Mouse (Mus musculus) CD4-positive, CD25-positive, alpha-beta regulatory T cell, adult 4 months (primary cell): ENCODE measurements at regions not wholly inside any gene's neighbourhood (a gene's known extent, or its start where the extent isn't known, plus 50 kb on each side); places are given as distances from the start of the nearest gene placed in this dataset.
"Not testable (repeated sequence)": the region's sequence is repeated elsewhere in the genome, so short reads cannot be mapped to it uniquely, and the experiment has no call there.

Experiments used
- ATAC-seq: one replicate; pipeline ENCODE4 v1.8.0; 2017

DNA sequence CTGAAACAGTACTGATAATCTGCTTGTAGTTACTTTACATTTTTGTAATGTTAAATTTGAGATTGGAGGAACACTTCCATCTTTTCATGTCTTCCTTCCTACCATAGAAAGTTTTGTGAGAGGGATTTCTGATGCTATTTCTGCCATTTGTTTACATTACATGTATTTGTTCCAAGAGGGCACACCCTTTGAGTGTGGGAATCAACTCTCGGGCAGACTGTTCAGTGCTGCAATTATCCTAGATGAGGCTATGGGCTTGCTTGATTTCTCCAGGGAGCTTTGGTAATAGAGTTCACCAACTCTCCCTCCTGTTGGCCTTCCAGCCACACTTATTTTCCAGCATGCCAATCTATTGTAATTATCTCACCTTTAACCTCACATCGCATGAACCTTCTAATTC lies 52.4 kb downstream of the Gm13691 start:
- ATAC-seq = no peak

DNA sequence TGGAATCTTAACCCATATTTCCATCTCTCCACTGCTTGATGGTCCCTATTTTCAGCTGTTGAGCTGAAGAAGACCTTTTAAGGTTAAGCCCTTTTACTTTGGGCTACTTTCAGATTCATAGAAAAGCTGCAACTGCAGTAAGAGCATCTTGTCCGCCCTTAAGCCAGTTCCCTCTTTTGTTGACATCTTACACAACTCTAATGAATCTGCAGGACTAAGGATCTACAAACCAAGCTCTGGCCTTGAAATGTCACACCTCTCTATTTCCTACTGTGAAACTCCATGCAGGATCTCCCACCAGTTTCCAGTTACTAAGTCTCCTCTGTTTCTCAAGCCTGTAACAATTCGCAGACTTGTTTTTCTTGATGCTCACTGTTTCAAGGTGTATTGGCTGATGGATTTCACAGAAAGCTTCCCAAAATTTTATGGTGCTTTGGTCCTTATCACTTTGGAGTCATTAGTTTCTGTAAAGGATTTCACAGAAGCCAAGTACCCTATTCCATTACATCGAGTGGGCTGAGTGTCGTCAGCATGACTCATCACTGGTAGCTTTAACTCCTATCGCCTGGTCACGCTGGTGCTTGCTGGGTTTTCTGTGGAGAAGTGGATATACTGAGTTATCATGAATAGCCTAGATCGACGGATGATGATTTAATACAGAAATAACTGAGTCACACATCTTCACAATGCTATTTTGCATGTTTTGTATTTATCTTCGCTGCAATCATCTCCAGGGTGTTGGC lies 58.2 kb downstream of the Gm13691 start:
- no peak for ATAC-seq

DNA sequence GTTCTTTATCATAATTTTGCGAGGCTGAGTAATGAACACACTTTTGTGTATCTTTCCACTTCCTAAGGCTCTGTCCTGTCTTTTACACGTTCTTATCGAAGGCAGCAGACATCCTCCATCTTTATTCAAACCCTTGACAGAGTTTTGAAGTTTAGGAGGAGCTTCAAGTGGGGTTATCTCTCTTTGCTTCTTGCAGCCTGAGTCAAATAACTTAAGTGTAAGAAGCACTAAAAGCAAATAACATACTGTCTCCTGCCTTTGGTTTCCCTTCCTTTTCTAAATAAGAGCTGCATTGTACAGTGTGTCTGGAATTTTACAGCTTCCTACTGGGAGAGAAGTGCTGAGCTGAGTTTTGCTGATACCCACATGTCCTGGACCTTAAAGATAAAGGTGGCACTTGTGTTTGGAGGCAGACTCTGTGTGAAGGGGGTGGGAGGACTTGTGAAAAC lies 61.6 kb downstream of the Gm13691 start:
- ATAC-seq = no peak

DNA sequence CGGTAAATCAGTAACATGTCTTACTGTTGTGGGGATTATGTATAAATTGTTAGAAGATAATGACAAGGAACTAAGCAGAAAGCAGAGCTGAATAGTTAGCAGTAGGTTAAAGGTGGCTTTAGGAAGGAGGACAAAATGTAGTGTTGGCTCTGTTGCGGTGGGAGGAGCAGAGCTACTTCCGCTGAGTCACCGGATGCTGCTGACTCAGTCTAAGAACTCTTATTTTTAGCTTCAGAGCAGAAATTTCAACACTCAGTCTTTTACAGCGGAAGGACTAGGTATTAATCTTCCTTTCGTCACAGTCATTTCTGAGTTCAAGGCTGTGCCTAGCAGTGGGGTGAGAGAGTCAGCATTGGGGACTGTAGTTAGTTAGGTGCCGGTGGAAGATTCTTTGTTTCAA lies 68.9 kb downstream of the Gm13691 start:
- peak; percentile 100 for ATAC-seq

DNA sequence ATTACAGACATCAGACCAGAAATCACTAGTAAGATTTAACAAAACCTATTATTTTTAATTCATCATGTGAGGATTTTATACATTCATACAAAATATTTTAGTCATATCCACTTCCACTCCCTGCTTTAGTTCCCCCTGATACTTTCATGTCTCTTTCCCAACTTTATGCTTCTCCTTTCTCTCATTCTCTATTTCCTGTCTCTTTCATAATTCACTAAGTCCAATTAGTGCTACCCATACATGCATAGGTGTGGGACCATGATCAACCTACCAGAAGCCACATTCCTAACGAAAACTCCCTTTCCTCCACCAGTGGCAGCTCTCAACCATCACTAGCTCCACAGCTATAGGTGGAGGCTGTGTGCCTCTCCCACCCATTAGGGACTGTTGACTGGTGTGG lies 70.9 kb downstream of the Gm13691 start:
- no peak for ATAC-seq

DNA sequence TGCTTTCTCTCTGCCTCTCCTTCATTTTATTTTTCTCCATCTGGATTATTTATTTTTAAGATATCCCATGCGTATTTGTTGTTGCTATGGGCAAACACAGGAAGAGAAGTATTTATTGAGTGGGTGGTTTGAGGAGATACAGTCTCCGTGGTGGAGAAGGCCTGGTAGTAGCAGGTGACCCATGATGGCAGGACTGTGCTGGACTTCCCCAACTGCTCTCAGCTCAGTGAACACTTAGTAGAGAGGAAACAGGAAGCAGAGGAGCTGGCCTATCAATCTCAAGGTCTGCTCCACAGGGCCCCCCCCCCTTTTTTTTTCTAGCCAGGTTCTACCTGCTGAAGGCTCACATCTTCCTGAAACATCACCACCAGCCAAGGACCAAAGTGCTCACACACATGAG lies 74.0 kb downstream of the Gm13691 start:
- ATAC-seq = peak; percentile 48

DNA sequence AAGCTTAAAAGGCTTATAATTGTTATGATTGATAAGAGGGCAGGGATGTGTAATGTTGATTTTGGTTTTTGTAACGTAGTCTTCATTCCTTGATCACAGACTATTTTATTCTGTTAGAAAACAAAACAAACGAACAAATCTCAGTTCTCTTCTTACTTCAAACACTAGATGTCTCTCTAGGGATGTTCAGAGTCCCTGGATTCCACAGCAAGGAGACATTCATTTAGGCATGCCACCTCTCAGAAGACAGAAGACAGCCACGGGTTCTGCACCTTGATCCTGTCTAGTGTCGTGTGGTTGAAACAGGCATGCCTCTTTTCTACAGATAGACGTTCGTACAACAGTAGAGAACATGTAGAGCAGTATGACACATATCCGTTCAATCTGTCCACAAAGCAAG lies 74.7 kb downstream of the Gm13691 start:
- ATAC-seq = no peak

DNA sequence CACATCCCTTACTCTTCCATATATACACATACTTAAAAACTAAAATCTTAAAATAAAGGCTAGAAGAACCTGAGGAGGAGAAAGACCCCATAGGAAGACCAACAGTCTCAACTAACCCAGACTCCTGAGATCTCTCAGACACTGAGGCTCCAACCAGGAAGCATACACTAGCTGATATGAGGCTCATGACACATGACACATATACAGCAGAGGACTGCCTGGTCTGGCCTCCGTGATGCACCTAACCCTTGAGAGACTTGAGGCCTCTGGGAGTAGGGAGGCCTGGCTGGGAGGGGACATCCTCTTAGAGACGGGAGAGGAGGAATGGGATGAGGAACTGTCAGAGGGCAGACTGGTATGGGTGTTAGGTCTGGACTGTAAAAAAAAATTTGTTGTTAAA lies 75.4 kb downstream of the Gm13691 start:
- no peak for ATAC-seq

DNA sequence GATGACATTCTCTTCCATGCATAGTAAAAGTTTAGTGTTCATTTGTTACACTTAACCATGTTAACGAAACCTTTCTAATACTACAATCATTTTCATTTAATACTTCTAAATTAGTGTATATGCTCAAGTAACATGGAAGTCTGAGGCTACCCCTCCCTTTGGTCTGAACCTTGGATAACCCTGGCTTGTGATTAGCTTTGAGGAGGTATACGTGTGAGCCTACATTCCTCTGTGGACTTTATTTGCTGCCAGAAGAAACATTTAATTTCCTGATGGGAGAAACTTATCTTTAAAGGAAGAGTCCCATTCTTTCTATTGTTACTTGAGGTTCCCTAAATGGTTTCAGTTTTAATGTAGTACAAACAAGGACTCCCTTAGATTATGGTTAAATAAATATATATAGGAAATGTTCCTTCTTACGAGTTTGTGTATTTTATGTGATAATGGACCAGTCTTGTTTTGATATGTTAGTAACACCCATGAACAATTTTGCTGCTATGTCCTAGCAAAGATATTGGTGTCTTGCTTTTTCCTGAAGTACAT lies 75.9 kb downstream of the Gm13691 start:
- no peak for ATAC-seq

DNA sequence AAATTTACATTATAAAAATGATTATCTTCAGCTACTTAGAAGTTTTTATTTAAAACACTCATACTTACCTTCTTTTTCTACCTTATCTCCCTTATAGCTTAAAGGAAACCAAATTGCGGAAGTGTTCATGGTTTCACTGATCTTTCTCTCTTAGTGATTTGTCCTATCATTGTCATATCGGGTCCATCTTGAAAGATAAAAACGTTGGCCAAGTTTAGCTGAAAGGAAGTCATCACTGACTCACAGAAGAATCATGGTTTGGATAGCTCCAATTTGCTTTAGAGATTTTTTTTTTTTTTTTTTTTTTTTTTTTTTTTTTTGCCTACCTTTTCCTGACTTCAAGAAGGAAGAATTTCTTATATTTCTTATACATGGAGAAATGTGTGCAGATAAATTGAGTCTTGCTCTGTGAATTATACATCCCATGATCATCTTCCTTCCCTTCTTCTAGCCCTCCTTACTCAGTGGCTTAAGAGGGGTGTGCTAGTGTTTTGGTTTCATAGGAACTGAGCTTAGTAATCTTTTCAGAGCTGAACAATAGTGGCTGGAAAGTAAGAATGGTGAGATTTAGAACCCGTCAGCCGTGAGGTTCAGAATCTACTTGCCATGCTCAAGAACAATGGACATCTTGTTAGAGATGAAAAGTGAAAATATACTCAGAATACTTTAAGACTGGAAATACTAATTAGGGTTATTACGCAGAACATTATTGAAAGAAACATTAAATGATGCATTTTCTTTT lies 76.6 kb downstream of the Gm13691 start:
- ATAC-seq = no peak

DNA sequence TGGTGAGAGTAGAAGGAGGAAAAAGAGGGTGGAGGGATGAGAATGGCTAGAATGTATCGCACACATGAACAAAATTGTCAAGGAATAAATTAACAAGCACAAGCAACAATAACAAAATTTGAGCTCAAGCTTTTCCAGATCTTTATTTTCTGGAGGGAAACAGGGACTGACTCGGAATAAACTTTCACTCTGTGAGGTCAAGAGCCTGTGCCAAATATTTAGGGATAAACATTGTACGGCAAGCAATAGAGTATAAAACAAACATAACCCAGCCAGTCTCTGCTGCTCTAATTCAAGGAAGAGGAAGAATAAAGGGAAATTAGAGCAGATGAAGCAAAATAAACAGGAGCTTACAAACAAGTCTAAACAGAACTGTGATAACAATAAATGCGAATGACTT lies 78.3 kb downstream of the Gm13691 start:
- ATAC-seq = no peak

DNA sequence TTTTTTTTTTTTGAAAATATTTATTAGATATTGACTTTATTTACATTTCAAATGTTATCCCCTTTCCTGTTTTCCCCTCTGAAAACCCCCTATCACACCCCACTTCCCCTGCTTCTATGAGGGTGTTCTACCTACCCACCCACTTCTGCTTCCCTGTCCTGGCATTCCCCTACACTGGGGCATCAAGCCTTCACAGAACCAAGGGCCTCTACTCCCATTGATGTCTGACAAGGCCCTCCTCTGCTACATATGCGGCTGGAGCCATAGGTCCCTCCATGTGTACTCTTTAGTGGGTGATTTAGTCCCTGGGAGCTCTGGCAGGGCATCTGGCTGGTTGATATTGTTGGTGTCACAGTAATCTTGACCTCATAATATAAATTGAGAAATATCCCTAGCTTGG lies 79.1 kb downstream of the Gm13691 start:
- not testable (repeated sequence) for ATAC-seq

DNA sequence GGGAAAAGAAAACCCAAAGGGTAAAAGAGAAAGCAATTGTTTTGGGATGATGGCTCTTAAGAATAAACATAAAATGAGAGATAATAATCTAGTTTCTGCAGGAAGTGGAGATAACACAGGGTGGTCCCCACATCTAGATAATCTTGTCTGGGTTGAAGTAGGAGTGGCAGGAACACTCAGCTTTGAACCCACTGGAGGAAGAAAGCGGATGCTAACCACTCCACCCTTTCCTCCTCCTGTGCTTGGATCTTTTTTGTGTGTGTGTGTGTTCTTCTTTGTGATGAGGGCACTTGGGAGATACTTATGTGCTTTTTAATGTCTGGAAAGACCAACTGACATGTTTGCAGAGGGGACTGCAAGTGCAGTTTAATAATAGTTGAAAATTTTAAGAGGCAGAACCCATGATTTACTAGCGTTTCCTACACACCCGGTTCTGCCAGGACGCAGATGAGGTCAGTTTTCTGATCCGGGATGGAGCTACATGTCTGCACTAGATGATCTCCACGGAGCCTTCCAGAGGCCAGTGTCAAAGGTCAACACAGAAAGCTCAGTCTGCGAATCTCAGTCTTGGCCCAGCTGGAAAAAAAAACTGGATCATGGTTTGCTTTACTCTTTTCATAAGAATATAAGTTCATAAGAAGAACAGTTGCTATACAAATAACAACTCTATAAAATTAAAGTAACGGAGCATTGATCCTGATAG lies 82.7 kb downstream of the Gm13691 start:
- ATAC-seq = no peak

DNA sequence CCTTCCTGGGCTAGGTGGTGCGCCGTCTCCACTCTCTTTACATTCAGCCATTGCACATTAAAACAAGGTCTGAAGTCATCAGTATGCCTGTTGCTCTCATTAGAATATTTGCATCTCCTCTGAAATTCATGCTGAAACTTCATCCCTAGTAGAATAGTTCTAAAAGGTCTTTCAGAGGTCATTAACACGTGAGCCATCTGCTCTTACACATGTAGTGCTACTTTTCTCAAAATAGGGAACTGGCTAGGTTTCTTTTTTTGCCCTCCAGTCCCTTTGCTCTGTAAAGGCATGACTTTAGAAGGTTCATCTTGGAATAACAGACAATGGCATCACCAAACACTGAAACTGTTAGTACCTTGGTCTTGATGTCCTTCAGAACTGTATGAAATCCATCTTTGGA lies 85.6 kb downstream of the Gm13691 start:
- no peak for ATAC-seq

DNA sequence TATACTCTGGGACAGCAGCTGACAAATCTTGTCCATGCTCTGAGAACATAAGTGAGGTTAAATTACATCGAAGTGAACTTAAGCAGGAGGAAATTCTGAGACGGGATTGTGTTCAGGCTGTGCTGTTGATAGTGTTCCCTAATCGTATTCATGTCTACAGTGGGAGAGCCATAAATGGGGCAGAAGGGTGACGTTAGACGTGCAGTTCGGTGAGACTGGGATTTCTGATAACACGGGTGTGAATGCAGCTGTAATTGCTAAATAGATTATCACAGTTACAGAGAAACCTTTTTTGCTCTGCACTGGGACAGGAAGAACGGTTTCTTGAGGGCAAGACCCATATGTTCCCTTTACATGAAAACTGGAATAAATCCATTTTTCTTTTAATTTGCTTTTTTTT lies 88.9 kb downstream of the Gm13691 start:
- no peak for ATAC-seq

DNA sequence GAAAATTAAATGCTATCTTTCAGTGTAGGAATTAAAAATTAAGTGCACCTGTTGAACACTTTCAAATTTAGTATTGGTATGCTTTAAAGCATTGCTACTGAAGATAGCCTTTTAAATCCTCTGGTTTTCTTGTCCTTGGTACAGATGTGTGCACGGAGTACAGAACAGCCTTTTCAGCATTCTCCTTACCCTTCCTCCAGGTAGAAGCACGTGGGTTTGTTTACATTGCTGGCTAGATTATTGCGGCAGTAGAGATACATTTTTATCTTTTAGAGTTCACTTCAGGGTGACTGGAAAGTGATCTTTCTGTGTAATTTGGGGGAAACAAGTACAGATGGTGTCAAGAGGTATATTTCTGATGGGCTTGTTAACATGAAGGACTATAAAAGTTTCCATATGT lies 89.9 kb downstream of the Gm13691 start:
- ATAC-seq = no peak

DNA sequence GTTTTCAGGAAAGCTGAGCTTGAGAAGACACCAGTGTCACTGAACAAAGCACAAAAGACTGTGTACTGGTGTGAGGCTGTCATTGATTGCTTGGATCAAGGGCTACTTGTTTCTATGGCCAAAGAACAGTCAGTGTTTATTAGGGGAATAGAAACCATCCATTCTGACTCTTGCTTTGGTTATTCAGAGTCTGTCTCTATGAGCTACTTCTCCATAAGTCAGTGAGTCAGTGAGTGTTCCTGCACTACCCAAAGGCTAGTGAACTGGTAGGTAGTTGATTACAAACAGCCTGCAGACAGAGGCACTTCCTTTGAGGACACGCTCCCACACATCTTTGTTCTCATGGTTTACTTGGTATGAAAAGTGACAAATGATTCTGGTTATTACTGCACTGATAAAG lies 104.4 kb downstream of the Gm13691 start:
- ATAC-seq = no peak

DNA sequence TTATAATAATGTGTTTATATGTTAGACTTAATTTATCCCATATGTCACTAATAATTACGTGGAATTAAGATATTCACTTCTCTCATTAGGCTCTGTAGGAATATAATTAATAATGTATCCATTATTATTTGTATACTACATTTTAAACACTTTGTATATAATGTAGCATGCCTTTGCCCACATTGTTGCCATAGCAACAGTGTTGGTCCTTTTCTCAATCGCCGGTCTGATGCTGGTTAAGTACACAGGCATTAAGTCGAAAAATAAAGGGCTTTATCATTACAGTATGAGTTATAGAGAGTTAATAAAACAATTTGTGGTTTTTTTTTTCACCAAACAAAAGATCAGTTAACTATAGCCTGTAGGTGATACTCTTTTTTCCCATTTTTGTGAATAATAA lies 108.4 kb downstream of the Gm13691 start:
- no peak for ATAC-seq

DNA sequence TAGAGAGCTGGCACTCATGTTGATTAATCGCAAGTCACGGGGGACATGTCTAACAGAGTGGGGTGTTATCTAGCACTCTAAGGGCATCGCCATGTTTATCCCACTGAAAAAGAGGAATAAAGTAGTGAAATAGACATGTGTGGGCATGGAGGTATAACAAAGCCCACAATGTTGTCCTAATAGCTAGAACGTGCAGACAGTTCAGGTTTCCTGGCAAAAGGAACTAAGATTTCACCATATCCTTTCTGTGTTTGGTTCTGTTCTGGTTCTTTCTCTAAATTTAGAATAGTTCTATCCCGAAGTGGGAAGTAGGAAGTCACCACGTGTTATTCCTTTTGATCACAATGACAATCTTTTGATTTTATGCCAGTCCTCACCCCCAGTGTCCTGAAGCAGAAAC lies 123.2 kb downstream of the Gm13691 start:
- ATAC-seq = no peak

DNA sequence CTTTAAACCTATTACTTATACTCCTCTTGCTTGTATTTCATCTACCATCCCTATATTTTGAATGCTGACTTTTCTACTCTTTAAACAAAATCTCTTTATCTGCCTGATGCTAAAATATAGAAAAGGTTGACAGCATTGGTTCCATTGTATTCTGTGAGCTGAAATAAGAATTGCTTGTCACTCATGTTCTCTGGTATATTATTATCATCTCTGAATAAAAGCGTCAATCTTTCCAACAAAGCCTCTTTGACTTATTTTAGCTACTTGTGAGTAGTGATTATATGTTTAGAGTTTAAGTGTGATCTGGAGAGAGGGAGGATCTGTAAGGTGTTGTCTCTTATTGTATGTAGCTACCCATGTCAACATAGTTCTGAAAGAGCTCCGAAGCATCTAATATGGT lies 129.5 kb downstream of the Gm13691 start:
- no peak for ATAC-seq

DNA sequence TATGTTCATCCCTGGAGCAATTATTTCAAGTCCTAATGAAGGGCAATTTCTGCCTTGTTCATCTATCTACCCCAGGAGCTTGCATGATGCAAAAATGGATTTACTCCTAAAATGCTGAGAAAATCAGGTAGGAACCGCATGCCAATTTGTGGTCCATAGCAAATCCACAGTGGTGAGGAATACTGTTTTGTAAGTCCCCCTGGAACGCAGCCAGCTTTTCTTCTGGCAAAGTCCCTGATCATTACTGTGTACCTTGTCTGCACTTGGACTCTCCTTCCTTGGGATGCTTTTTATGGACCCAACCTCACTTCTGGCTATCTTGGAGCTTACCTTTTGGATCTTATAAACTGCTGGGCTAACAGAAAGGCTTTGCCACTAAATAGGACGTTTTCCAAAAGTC lies 137.2 kb downstream of the Gm13691 start:
- ATAC-seq = no peak

DNA sequence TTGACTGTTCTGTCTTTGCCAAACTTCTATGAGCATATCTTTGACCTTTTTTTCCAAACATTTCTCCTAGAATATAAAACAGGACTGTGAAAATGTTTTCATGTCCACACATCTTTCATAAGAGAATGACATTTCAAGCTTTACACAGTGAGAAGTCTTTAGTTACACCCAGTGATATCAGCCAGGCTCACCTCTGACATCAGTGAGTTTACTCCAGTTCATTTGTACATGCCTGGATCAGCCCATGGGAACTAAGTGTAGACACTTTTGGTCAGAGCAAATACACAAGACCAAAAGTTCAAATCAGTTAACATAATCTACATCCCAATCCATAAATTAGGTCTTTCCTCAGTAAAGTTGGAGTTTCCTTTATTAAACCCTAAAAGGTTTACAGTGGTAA lies 171.4 kb downstream of the Gm13691 start:
- no peak for ATAC-seq

DNA sequence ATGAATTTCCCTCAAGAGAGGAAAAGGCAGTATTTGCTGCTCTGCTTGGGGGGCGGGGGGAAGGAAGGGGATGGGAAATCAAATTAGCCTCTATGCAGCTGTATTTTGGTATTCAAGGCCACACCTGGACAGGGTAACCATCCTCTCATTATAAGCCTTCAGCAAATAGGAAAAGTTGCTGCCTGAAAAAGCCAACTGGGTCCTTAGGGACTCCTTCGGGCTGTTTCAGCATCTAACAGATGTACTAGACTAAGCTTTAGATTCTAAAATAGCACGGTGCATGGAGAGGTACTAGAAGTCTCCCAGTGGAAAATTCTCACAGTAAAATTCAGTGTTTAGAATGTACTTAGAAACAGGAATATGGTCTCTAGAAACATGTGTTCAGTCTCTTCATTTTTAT lies 183.1 kb downstream of the Gm13691 start:
- ATAC-seq = no peak
